Mouse (Mus musculus) G1E (cell line): Measurements from ENCODE around the gene Dirc2.

Experiments used
- CTCF ChIP-seq: IDR thresholded peaks from 2 replicates; pipeline ENCODE4 v1.5.1; 2012; ENCODE audit warnings: low read depth, low read length, inconsistent platforms, mixed read lengths
- GATA1 ChIP-seq: IDR thresholded peaks from 2 replicates; pipeline ENCODE4 v1.6.1; 2012; ENCODE audit warnings: borderline replicate concordance, low read length, inconsistent platforms, mixed read lengths

- no peak for TF ChIP-seq CTCF
- no peak for TF ChIP-seq GATA1
These were observed 38.5 kb upstream of the Dirc2 start for GRCm38 (mm10) chr16:35807663-35807992.
